Mouse (Mus musculus): ENCODE measurements around the gene Ptgdr2.

Ptgdr2 gene

DNA sequence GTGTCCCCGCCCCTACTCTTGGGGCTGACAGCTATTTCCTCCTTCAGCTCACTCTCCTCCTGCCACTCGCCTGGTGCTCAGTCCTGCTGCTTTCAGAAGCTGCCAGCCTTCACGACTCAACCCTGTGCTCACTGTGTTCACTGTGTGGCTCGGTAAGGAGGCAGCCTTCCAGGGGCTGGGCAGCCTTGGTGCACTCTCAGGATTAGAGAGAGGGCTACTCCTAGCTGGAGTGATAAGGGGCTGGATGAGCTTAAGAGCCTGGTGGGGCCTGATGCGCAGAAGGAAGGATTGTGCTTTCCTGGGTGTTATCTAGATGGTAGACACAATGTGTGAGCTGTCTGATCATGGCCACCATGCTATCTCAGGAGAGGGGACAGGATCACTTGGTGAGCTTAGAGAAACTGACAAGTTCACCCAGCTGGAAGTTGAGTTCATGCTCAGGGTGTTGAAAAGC is at the start of gene Ptgdr2:
Ptgdr2 (plus strand) TSS at position 51 of the 454 bp plus-strand sequence.
- no peak for DNase-seq

DNA sequence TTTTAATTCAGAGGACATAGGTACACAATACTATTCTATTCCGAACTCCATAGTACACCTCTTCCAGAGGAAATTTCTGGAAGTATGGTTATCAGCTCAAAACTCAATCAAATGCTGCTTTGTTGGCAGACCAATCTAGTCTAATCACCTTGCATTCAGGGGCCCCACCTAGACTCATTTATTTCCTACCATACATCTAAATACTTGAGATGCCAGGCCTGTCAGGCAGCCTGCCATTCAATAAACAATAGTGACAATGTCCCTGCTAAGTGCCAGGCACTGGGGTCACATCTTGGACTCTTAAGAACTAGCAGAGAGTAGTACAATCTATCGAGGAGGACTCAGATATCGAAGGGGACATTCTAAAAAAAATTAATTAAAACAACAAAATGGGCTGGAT is 44.8 kb upstream of the Ptgdr2 start:
- DNase-seq = no peak

DNA sequence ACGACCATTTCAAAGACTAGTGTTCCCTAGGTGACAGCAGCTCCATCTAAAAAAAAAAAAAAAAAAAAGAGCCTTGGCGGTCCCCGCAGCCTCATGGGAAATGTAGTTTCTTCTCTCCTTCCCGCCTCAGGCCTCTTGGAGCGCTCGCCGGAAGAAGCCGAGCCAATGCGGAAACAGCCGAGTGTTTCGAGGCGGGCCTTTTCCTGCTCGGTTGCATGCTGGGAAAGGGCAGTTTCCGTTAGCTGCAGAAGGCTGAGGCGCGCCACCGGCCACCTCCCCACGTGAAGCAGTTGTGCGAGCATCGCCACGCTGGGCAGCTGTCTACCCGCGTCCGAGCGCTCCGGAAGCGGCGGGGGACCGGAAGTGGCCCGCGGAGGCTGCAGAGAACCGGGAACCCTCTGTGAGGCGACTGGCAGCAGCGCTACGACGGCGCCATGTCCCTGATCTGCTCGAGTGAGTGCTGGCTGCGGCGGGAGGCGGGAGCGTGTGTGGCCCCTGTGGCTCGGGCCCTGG is 41.9 kb upstream of the Ptgdr2 start, which contains the start of gene Prpf19:
Prpf19 (plus strand) TSS at position 216 of the 513 bp plus-strand sequence.
- DNase-seq = peak; percentile 98

DNA sequence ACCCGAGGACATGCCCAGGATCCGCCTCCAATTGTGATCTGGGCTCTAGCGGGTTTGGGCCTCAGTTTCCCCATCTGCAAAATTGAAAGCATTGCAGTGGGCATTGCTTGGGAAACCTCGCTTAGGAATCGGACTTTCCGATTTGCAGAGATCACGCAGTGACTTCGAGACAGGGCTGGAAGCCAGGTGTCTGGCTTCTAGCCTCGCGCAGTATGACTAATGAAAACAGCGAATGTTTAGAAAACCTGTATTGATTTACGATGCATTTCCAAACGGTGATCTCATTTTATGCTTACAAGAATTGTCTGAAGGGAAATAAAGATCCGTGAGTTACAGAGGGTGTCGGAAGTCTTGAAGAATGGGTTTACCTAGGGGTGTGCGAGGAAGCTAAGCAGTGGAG is 41.3 kb upstream of the Ptgdr2 start:
- no peak for DNase-seq

DNA sequence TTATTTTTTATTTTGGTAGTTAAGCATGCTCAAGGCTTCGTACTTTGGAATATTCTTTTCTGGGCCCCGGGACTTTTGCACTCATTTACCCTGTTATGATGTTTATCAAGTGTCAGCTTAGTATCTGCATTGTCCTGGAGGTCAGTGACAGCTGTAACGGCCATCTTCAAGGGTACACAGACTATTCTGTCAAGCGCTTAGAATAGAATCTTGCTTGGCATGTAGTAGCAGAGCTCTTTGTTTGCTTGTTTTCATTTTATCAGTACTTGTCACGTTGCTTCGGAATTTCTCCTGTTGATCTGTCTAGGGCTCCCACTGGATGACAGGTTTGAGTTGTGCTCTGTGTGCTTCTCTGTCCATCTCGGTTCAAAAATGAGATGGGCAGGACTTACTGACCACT is 40.1 kb upstream of the Ptgdr2 start:
- no peak for DNase-seq

DNA sequence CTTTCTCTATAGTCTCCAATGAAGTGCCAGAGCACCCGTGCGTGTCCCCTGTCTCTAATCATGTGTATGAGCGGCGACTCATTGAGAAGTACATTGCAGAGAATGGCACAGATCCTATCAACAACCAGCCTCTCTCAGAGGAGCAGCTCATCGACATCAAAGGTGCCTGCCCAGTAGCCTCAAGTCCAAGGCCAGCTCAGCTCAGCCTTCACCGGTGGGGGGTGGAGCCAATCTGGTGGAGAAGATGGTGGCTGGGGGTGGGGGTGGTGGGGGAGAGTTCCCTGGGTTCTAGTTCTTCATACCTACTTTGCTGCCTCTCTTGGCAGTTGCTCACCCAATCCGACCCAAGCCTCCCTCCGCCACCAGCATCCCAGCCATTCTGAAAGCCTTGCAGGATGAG is 39.5 kb upstream of the Ptgdr2 start:
- no peak for DNase-seq

DNA sequence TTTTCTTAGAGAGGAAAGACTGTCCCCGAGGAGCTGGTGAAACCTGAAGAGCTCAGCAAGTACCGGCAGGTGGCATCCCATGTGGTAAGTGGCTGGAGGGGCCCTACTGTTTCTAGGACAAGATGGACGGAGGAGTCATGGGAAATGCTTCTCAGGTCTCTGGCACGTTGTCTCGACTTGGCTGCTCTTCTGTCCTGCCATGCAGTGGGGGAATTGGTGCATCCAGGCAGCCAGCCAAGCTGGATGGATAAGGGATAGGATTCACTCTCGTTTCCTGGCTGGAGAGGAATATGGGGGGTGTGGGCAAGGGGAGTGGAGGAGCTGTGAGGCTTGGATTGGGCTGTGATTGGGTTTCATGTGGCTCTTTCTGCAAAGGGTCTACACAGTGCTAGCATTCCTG is 36.6 kb upstream of the Ptgdr2 start:
- no peak for DNase-seq

DNA sequence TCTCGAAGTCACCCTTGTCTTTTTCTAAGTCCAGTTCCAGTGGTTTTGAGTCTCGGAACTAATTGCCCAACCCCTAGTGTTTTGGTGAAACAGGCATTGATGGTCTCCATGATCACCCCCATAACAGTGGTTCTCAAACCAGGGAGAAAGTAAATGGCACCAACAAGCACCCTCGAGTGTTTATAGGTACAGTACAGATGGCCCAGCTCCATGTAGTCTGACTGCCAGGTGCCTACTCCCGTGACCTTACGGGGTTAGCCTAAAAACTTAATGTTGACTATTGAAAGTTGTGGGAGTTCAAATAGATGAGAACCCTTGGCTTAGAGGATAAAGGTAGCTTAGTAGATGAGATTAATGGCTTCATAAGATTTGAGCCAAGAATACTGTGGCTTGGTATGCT is 35.9 kb upstream of the Ptgdr2 start:
- no peak for DNase-seq

DNA sequence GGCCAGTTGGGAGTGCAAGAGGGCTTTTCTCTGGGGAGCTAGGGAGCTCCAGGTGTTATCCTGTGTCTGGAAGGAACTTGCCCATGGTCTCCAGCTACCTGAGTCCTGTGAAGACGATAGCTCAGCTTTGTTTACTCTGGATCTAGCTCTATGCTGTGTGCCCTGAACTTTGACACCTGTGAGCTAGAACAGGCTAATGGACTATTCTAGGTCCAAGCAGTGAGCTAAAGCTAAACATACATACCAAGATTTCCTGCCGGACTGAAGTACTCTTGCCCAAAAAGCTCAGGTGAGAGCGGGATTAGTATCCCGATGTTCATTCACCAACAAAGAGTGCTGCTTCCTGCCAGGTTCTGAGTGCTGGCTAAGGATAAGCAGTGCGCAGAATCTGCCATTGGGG is 32.4 kb upstream of the Ptgdr2 start:
- no peak for DNase-seq

DNA sequence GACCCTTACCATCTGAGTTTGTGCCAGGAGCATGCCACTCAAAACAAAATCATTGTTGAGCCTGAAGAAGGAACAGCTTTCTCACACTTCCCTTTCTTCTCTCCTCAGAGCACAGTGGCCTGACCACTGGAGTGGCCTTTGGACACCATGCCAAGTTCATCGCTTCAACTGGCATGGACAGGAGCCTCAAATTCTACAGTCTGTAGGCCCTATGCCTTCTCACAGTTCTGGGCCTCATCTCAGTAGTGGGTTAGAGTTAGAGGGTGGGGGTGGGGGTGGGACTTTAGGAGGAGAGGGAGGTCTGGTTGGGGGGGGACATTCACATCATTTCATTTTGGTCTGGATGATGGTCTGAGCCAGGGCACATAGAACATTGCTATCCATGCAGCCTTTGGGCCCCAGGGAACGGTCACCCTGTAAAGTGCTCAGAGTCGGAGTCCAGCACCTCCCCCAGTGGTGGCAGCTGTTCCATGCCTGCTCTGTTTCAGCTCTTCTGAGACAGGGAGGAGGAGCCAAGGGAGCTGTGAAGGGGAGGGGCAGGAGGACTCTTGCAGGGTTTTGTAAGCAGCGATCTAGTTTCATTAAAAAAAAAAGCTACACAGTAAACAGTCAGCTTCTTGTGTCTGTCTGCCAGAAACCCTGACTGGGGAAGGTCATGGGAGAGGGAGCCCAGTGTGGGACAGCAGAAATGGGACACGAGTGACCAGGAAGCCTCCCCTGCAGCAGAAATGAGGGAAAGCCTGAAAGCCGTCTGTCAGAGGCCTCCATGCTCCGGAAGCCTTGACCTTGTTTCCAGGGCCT is 31.8 kb upstream of the Ptgdr2 start:
- no peak for DNase-seq

DNA sequence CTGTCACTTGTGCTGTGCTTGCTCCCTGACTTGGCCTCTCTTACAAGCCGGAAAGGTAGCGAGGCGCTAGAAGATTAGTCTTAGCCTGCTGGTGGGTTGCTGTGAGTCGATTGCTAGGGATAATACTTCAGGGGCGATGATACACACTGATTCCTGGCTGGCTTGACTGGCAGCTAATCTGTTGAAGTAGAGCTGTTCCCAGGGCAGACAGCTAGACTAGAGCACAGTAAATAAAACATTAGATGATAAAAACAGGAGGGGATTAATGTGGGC is 31.3 kb upstream of the Ptgdr2 start:
- DNase-seq = no peak

DNA sequence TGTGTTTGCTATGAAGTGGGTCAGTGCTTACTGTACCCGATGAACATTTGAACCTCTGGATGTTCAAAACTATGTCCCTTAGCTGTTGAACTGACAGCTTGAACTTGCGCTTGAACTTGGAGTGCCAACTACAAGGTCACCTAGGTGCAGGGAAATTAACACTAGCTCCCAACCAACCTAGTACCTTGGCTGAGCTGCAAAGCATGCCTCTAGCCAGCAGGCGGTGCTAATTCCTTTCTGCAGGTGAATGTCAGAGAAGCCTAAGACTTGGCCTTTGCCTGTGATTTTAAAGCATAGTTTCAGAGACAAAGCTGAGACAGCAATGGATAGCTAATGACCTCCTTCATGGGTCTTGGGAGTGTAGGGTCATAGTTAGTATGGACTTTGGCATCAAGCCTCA is 29.1 kb upstream of the Ptgdr2 start:
- DNase-seq = peak; percentile 66

DNA sequence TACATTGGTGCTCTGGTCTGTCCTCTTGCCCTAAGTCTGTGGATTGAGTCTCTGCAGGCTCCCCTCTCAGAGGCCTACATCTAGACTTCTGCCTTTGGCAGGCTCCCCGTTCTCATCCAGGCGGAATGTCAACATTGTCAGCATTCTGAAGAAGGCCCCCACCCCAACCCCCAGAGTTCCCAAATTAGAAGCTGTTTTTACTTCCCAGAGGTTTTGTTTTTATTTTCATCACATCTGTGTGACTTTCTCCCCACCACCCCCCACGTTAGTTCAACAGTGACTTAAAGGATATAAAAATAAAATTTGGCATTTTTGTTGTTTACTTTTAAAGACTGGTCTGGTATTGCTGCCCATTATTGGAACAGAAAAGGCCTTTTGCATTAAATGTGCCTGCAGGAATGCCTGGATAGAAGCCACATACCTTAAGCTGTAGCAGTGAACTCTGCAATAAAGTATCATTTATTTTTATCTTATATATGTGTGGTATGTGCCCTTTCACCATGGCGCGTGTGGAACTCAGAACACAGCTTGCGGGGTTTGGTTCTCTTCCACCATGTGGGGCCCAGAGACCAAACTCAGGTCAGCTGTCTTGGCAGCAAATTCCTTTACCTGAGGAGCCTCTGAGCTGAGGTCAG is 27.8 kb upstream of the Ptgdr2 start:
- DNase-seq = no peak

DNA sequence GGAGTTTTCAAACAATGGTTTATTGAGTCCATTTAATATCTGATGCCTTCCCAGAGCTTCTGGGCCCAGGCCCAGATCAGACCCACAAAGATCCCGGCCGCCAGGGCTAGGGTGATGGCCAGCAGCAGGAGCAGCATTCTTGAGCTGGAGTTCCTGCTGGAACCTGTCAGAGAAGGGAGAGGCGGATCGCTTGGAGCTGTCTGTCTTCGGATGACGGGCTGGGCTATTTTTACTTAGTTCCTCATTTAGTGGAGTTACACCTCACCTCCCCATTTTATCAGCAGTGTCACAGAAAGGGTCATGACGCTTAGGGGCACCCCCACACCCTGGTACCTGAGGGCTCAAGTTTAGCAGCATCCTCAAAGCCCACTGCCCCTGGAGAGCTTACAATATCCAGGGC is 22.7 kb upstream of the Ptgdr2 start:
- DNase-seq = no peak

DNA sequence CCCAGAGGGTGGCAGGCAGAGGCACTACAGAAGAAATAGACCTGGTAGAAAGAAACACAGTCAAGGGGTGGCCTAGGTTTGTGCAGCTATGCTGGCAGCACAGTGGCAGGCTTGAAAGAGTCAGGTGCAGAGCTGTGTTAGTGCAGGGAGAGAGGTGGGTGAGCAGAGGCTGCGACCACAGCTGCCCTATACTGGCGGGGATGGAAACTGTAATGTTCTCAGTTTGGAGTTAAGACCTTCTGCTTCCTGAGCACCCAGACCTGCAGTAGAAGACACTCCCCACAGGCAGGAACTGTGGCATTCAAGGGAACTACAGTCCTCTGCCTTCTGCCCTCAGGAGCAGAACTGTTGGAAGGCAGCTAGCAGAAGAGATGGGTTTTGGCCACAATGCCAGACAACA is 22.1 kb upstream of the Ptgdr2 start:
- DNase-seq = no peak

DNA sequence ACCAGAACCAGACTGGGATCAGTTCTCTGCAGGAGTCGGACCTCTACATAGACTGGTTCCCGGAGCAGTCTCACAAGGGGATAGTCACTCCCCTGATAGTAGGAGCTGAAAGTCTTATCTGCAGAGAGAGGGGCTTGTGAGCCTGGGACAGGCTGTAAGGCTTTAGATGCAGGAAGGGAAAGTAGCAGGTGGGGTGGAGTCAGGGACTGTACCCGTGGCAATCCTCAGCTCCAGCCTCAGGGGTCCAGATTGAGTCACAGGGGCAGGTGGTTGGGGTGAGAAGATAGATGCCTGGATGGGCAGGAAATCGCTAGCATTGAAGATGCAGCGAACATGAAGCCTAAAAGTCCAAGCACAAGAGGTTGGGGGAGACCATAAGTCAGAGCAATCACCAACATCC is 20.5 kb upstream of the Ptgdr2 start:
- no peak for DNase-seq

DNA sequence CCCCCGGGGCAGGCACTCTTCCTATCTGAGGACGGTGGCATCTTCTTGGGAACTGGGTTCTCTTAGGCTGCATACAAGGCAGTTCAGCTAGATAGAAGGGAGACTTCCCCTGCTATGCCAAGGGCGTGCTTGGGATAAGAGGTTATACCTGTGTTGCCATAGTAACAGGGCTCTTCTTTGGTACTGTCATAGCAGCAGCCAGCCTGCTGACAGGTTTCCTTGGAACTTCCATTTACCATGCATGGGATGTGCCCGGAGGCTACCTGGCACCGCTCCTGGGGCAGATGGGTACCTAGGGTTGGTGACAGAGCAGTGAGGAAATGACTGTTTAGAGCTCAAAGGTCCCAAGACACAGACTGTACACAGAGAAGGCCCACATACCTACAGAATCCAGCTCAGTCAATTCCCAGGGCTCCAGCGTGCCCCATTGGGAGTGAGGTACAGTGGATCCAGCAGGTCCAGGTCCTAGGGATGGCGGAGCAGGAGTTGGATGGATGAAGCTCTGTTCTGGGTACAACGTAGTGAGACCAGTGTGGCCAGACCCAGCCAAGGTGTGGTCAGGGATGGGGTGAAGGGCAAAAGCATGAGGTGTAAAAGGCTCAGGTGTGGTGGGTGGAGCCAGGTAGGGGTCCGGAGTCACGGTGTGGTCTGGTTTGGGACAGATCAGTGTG is 18.5 kb upstream of the Ptgdr2 start:
- DNase-seq = no peak

DNA sequence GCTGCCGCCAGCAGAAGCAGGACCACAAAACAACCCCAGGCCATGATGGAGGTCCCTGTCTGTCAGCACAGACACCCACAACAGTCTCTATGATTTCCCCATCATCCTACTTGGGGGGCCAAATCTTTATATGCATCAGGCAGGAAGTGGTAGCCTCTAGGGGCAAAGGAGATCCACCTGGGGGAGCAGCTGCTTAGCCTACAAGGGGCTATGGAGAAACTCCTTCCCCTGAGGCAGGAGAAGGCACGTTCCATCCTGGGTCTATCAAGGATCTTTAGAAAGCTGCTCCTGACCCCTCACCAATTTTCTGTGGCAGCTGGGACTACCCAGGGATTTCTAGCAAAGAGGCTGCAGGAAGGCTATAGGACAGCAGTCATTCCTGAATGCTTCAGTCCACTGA is 16.4 kb upstream of the Ptgdr2 start, which contains the start of gene Zp1:
Zp1 (minus strand) TSS at position 101 of the 400 bp plus-strand sequence.
- DNase-seq = no peak

DNA sequence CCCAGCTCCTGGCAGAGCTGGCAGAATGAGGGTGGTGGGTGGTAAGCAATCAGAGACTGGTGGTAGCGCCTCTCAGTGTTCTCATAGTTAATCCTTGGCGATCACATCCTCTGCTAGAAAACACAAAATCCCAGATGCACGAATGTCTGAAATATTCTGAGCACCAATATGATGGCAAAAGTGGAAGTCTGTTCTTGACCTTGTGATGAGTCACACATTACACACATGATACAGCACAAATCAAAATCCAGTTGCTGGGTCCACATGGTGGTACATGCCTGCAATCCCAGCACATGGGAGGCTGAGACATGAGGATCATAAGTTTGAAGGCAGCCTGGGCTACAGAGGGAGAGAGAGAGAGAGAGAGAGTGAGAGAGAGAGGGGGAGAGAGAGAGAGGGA is 15.9 kb upstream of the Ptgdr2 start:
- DNase-seq = no peak

DNA sequence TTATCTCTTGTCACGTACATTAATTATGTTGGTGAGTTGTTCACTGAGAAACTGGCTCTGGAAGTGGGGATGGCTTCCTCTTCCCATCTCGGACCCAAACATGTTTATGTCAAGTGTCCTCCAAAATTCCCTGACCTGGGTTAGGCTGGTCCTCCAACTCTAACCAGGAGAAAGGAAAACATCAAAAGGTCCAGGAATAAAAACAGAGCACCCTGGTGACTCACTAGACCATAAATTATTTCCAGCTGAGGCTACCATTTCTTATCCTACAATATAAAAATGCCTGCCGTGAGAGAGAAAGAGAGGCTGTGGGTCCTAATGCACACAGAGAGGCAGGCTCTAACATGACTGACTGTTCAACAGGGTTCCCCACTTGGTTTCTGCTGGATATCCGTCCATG is 12.7 kb upstream of the Ptgdr2 start:
- DNase-seq = no peak

DNA sequence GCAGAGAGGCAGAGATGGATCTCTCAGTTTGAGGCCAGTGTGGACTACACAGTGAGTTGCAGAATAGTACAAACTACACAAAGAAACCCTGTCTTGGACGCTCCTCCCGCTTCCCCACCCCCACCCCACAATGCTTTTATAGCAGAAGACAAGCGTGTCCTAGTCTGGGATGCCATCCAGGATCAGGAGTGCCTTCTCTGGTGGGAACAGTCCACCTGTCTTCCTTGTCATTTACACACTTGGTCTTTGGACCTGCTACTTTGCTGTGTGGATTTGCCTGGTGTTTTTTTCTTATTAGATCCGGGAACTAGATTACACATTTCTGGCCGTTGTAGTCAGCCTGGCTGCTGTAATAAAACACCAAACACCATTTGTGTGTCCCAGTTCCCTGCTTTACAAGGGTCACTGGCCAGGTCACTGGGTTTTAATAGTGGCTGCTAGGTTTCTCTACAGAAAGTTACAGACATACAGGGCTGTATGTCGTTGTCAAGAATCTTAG is 10.8 kb upstream of the Ptgdr2 start:
- no peak for DNase-seq

DNA sequence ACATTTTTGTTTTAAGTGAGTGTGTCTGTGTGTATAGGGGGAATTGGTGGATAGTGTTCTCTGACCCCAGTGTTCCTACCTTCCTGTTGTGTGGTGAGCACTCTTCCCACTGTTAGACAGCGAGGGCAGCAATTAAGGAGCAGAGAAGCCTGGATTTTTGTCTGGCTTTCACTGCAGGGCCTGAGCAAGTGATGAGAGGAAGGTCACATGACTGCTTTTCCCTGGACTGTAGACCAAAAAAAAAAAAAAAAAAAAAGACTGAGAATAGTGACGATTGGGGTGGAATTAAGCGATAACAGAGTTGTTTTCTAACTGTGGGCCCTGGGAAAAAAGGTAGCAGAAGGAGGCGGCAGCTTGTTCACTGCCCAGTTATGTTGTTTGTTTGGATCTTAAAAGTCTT is 10.3 kb upstream of the Ptgdr2 start:
- no peak for DNase-seq

DNA sequence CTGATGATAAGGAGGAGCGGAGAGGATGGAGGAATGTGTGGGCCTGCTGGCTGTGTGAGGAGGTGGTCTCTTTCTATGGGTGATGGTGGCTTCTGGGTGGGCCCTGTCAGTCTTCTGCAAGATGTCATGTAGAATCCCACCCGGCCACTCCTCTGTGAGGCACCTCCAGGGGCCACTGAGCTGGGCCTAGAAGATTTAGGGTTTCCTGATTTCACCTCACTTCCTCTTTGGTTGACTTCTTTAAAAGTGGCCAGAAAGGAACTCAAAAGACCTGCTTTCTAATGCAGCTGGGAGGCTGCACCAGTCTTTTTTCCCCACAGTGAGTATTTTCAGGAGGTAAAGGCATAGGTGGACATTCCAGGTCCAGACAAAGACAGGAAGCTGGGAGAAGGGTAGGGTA is 6.3 kb upstream of the Ptgdr2 start:
- no peak for DNase-seq

DNA sequence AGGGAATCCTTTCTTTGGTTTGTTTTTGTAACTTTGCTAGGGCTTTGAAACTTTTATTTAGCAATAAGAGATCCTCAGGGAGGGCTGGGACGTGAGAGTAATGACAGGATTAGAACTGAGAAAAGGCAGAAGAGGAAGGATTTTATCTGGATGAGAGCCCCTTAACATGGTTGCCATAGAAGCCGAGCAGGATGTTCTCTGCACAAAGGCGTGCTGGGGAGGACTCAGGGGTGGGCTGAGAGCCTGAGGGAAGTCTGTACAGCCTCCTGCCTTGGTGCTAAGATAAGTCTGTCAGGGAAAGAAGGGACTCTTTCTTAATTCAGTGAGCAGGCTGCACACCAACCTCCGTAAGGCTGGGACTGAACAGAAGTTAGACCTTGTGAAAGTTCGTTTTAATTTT is 1.9 kb upstream of the Ptgdr2 start:
- DNase-seq = no peak

Data from thymus, postnatal 14 days (tissue).